Mouse (Mus musculus): ENCODE measurements around the gene Epb41. TPM values are rescaled to one million over a fixed set of nuclear protein-coding genes. Genes with fewer than 3 reads are reported as not detected.

The Epb41 gene
- total and polyA plus RNA-seq, 2 experiments from 2014 or later = 36.5 to 65.0 TPM

DNA sequence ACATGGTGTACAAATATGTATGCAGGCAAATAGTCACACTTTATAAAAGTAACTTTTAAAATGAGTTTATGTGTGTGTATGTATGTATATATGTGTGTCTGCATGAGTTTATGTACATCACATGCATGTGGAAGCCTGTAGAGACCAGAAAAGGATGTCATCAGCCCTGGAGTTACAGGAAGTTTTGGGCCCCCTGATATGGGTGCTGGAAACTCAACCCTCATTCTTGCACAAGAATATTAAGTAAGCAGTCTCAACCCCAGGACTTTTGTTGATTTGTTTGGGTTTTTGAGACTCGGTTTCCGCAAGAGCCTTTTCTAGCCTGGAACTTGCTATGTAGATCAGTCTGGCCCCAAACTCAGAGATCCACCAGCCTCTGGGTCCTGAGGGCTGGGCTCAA lies 15.6 kb downstream of the Epb41 start:
- ATAC-seq (no peak), DNase-seq (no peak)
- Histone ChIP-seq H3K9ac (no peak overlapping the region), H3K9me3 (ENCODE audit: low read length) (no peaks in the 10 kb centered on the region), H3K27me3 (ENCODE audit: insufficient read depth, low read length) (no peaks in the 10 kb centered on the region; the same call in 1 of the 2 replicates), H3K27ac (ENCODE audit: low read depth, low read length) (no peak overlapping the region), H3K36me3 (ENCODE audit: insufficient read depth) (no peaks in the 10 kb centered on the region), H3K4me1 (ENCODE audit: insufficient read depth) (no peaks in the 10 kb centered on the region), H3K4me3 (ENCODE audit: low read depth, low read length) (no peak overlapping the region), H3K4me2 (ENCODE audit: low read depth) (no peak overlapping the region)
- 96% methylated on average over 2 of the region's 2 CpGs for WGBS
- TF ChIP-seq CTCF (IDR thresholded peaks at IDR 0.05; ENCODE audit: low read depth) = no peak

DNA sequence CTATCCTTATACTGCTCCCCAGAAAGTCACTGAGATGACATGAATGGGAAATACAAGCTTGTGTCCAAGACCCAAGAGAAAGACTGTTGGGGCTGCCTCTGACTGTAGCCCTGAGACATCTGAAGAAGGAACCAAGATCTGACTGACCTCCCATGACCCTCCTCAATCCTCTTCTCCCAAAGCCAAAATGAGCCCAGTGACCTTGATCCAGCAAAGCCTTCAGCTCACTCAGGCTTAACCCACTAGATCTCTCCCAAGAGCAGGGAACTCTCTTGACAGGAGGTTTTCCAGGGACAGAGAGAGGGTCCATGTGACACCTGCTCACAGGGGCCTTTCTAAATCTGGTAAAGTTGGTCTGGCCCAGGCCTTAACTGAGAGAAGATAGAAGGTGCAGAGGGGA lies 17.8 kb downstream of the Epb41 start:
- H3K4me2 ChIP-seq (ENCODE audit: low read depth) = no peak overlapping the region
- no peaks in the 10 kb centered on the region for H3K36me3 ChIP-seq (ENCODE audit: insufficient read depth)
- no peak overlapping the region for H3K9ac ChIP-seq
- TF ChIP-seq CTCF (IDR thresholded peaks at IDR 0.05; ENCODE audit: low read depth) = no peak
- no peak for ATAC-seq
- H3K27me3 ChIP-seq (ENCODE audit: insufficient read depth, low read length) = no peaks in the 10 kb centered on the region
- H3K9me3 ChIP-seq (ENCODE audit: low read length) = no peaks in the 10 kb centered on the region
- no peak overlapping the region for H3K4me3 ChIP-seq (ENCODE audit: low read depth, low read length)
- DNase-seq = no peak
- no peak overlapping the region for H3K27ac ChIP-seq (ENCODE audit: low read depth, low read length)
- no peaks in the 10 kb centered on the region for H3K4me1 ChIP-seq (ENCODE audit: insufficient read depth)

DNA sequence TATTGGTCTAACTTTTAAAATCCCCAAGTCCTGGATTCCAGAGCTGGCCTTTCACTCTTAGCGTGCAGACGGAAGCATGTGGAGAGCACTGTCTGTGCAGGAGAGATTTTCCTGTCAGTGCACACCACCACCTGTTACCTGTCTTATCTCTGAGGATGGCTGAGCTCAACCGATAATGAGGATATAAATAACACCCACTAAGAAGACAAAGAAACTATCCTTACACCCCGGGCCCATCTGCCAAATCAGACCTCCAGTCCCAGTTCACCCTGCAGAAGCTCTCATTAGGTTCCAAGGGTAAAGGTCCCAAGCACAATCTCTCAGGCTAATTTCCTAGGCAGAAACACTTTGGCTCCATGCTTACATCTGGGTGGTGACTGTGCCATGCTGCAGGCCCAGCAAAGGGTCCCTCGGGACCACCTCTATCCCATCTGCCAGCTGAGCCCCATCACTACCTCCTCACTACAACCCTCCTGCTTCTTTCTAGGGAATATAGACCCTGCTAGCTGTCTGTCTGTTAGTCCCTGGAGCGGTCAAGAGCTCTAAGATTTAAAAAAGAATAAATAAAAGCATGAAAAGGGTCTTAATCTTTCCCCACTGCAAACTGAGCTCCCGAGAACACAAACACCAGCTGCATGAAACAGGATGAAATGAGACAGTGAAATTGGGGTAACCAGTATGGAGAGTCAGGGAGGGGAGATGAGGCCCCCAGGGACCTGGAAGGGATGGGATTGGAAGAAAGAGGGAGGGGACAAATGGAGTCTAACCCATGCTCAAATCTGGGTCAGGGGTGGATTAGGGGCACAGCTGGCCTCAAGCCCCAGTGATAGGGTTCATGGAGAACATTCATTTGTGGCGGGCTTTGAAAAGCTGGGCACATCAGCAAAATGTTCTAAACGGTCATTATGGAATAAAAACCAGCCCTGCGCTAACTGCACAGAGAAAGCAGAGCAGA lies 23.5 kb downstream of the Epb41 start:
- ATAC-seq (no peak), DNase-seq (no peak)
- H3K27me3 ChIP-seq (ENCODE audit: insufficient read depth, low read length) = no peaks in the 10 kb centered on the region
- no peak overlapping the region for H3K4me3 ChIP-seq (ENCODE audit: low read depth, low read length)
- H3K27ac ChIP-seq (ENCODE audit: low read depth, low read length) = no peak overlapping the region
- no peak overlapping the region for H3K9ac ChIP-seq
- H3K4me2 ChIP-seq (ENCODE audit: low read depth) = no peak overlapping the region
- no peak for TF ChIP-seq CTCF (IDR thresholded peaks at IDR 0.05; ENCODE audit: low read depth)
- WGBS = 72% methylated on average over 10 of the region's 10 CpGs
- no peaks in the 10 kb centered on the region for H3K36me3 ChIP-seq (ENCODE audit: insufficient read depth)
- peaks cover 4% of the 10 kb centered on the region; the same call in 1 of the 2 replicates for H3K4me1 ChIP-seq (ENCODE audit: insufficient read depth)
- no peaks in the 10 kb centered on the region for H3K9me3 ChIP-seq (ENCODE audit: low read length)

DNA sequence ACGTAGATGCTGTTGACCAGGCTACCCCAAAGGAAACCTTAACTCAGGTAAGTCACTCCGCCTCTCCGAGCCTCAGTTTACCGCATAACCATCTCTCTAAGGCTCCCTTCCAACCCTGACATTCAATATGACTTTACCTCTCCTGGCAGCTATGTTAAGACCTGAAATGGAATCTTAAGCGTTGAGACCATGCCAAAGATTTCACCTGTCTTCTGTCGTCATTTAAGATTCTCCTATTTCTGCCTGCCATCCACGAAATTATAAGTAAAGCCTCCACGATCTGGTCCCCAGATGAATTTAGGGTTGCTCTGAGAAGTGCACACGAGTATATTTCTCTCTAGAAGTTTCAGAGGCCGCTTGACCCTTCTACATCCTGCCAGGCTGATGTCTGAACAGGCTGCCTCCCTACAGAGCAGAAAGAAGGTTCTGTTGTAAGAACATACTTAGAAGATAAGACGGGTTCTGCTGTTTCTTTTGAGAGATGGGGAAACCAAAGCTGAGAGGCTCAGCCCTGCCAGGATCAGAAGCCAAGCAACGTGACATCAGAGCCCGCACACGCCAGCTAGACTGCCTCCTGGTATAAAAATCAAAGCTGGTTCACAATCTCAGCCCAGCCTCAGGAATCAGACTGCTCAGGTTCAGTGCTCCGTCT lies 25.4 kb downstream of the Epb41 start:
- H3K27ac ChIP-seq (ENCODE audit: low read depth, low read length) = no peak overlapping the region
- no peaks in the 10 kb centered on the region for H3K27me3 ChIP-seq (ENCODE audit: insufficient read depth, low read length)
- H3K4me1 ChIP-seq (ENCODE audit: insufficient read depth) = peaks cover 4% of the 10 kb centered on the region; the same call in 1 of the 2 replicates
- H3K4me2 ChIP-seq (ENCODE audit: low read depth) = peak overlapping the region; percentile 73
- H3K9ac ChIP-seq = no peak overlapping the region
- no peaks in the 10 kb centered on the region for H3K9me3 ChIP-seq (ENCODE audit: low read length)
- no peaks in the 10 kb centered on the region for H3K36me3 ChIP-seq (ENCODE audit: insufficient read depth)
- 10% methylated on average over 15 of the region's 15 CpGs for WGBS
- H3K4me3 ChIP-seq (ENCODE audit: low read depth, low read length) = peak overlapping the region; percentile 96
- ATAC-seq (no peak), DNase-seq (peak; percentile 62)
- no peak for TF ChIP-seq CTCF (IDR thresholded peaks at IDR 0.05; ENCODE audit: low read depth)

DNA sequence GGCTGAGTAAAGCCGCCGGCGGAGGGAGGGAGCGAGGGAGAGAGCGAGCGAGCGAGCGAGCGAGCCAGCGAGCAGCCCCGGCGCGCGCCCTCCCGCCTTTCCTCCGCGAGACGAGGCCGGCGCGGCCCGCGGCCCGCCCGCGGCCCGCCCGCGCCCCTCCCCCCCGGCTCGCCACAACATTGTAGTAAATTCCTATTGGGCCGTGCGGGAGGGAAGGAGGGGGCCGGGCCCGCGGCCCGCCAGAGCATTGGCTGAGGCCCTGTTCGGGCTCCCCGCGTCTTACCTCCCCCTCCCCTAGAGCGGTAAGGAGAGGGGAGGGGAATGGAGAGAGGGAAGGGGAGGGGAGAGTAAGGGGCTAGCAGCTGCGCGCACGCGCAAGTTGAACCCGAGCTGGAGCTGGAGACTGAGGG lies 26.1 kb downstream of the Epb41 start:
- WGBS = 0% methylated on average over 18 of the region's 46 CpGs
- Histone ChIP-seq H3K4me1 (ENCODE audit: insufficient read depth) (peaks cover 4% of the 10 kb centered on the region; the same call in 1 of the 2 replicates), H3K4me2 (ENCODE audit: low read depth) (peak overlapping the region; percentile 73), H3K27me3 (ENCODE audit: insufficient read depth, low read length) (no peaks in the 10 kb centered on the region), H3K27ac (ENCODE audit: low read depth, low read length) (peak overlapping the region; percentile 90), H3K36me3 (ENCODE audit: insufficient read depth) (no peaks in the 10 kb centered on the region), H3K9me3 (ENCODE audit: low read length) (no peaks in the 10 kb centered on the region), H3K9ac (peak overlapping the region; percentile 91), H3K4me3 (ENCODE audit: low read depth, low read length) (peak overlapping the region; percentile 96)
- ATAC-seq (peak; percentile 99), DNase-seq (peak; percentile 95)
- TF ChIP-seq CTCF (IDR thresholded peaks at IDR 0.05; ENCODE audit: low read depth) = no peak

DNA sequence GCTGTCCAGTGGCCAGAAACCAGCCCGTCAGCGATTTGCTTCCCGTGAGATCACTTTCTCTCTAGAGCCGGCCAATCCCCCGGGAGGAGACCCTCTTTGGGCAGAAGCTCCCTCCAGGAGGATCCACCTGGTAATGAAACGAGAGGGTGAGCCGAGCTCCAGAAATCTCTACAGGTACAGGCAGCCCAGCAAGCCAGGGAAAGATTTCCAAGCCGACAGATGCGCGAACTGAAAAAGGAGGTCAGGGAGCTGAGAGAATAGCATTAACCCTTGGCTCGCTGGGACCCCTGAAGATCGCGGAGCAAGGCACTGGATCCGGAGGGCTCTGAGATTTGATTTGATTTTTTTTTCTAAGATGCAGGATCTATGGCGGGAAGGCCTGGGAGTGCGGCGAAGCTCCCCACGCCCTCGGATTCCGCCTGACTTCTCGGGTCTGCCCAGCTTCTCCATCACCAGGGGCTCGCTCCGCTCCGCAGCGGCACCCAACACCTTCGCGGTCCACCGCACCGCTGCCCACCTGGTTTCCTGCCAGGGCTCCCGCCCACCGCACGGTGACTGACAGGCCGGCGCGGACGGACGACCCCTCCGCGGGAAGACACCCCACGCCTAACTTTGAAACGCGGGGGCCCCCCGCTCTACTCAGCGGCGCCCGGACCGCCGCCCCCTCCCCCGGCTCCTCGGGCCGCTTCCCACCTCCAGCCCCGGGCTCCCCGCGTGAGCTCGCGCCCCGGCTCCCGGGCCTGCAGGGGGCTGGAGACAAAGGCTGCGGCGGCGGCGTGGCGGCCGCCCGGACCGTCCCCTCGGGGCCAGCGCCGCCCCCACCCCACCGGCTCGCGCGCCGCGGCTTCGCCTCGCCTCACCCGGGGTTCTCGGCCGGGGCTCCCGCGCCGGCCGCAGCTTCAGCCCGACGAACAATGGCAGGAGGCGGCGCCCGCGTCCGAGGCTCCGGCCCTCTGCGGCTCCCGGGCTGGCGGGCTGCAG lies 26.8 kb downstream of the Epb41 start:
- H3K36me3 ChIP-seq (ENCODE audit: insufficient read depth) = no peaks in the 10 kb centered on the region
- H3K4me3 ChIP-seq (ENCODE audit: low read depth, low read length) = peak overlapping the region; percentile 96
- H3K4me1 ChIP-seq (ENCODE audit: insufficient read depth) = peaks cover 4% of the 10 kb centered on the region; the same call in 1 of the 2 replicates
- peak overlapping the region; percentile 91 for H3K9ac ChIP-seq
- peak overlapping the region; percentile 90 for H3K27ac ChIP-seq (ENCODE audit: low read depth, low read length)
- peak overlapping the region; percentile 73 for H3K4me2 ChIP-seq (ENCODE audit: low read depth)
- under 1% methylated on average over 75 of the region's 95 CpGs for WGBS
- no peak for TF ChIP-seq CTCF (IDR thresholded peaks at IDR 0.05; ENCODE audit: low read depth)
- no peaks in the 10 kb centered on the region for H3K27me3 ChIP-seq (ENCODE audit: insufficient read depth, low read length)
- no peaks in the 10 kb centered on the region for H3K9me3 ChIP-seq (ENCODE audit: low read length)
- ATAC-seq (peak; percentile 46), DNase-seq (peak; percentile 44)
